Mouse (Mus musculus): ENCODE data around the gene Sucla2.
A peak's percentile ranks its signal among the peaks of the same experiment; 100 is the strongest.
"Not testable (repeated sequence)": the region's sequence is repeated elsewhere in the genome, so short reads cannot be mapped to it uniquely, and the experiment has no call there.

Sucla2 gene

GRCm38 (mm10) chr14:73509765-73510423, 15.2 kb upstream of the Sucla2 start, which contains the start of gene Med4:
Gene Med4 (plus strand): TSS chr14:73510025.
- DNase-seq (ENCODE audit: low read depth, low spot score), result peak; percentile 94

- no peak for DNase-seq (ENCODE audit: low read depth, low spot score)
These were observed 983 bp upstream of the Sucla2 start for GRCm38 (mm10) chr14:73524136-73524535.

- DNase-seq (ENCODE audit: low read depth, low spot score), result not testable (repeated sequence)
These were observed 3.5 kb downstream of the Sucla2 start for GRCm38 (mm10) chr14:73528661-73529060.

GRCm38 (mm10) chr14:73533755-73534465, 8.8 kb downstream of the Sucla2 start:
- DNase-seq (ENCODE audit: low read depth, low spot score), result no peak

GRCm38 (mm10) chr14:73535641-73536040, 10.5 kb downstream of the Sucla2 start:
- DNase-seq (ENCODE audit: low read depth, low spot score), result no peak

GRCm38 (mm10) chr14:73543781-73544180, 18.7 kb downstream of the Sucla2 start:
- DNase-seq (ENCODE audit: low read depth, low spot score), result no peak

GRCm38 (mm10) chr14:73547034-73547433, 21.9 kb downstream of the Sucla2 start:
- DNase-seq (ENCODE audit: low read depth, low spot score), result no peak

- no peak for DNase-seq (ENCODE audit: low read depth, low spot score)
These were observed 22.9 kb downstream of the Sucla2 start, which contains the start of gene Nudt15 for GRCm38 (mm10) chr14:73548051-73548450. Gene Nudt15 (minus strand): TSS chr14:73548242.

GRCm38 (mm10) chr14:73550291-73550690, 25.2 kb downstream of the Sucla2 start:
- DNase-seq (ENCODE audit: low read depth, low spot score), result no peak

- no peak for DNase-seq (ENCODE audit: low read depth, low spot score)
These were observed 25.6 kb downstream of the Sucla2 start for GRCm38 (mm10) chr14:73550732-73551131.

GRCm38 (mm10) chr14:73551164-73551563, 26.0 kb downstream of the Sucla2 start:
- no peak for DNase-seq (ENCODE audit: low read depth, low spot score)

GRCm38 (mm10) chr14:73552341-73553121, 27.4 kb downstream of the Sucla2 start:
- DNase-seq (ENCODE audit: low read depth, low spot score), result peak; percentile 93

GRCm38 (mm10) chr14:73553122-73553696, 28.1 kb downstream of the Sucla2 start:
- peak; percentile 39 for DNase-seq (ENCODE audit: low read depth, low spot score)

- DNase-seq (ENCODE audit: low read depth, low spot score), result not testable (repeated sequence)
These were observed 44.7 kb downstream of the Sucla2 start for GRCm38 (mm10) chr14:73569831-73570230.

GRCm38 (mm10) chr14:73571143-73571542, 46.0 kb downstream of the Sucla2 start:
- no peak for DNase-seq (ENCODE audit: low read depth, low spot score)

- no peak for DNase-seq (ENCODE audit: low read depth, low spot score)
These were observed 48.9 kb downstream of the Sucla2 start for GRCm38 (mm10) chr14:73574053-73574452.

- DNase-seq (ENCODE audit: low read depth, low spot score), result no peak
These were observed 51.2 kb downstream of the Sucla2 start for GRCm38 (mm10) chr14:73576336-73576735.

GRCm38 (mm10) chr14:73588080-73588479, 63.0 kb downstream of the Sucla2 start:
- peak; percentile 22 for DNase-seq (ENCODE audit: low read depth, low spot score)

- DNase-seq (ENCODE audit: low read depth, low spot score), result no peak
These were observed 67.0 kb downstream of the Sucla2 start for GRCm38 (mm10) chr14:73592166-73592565.

GRCm38 (mm10) chr14:73599720-73600119, 74.6 kb downstream of the Sucla2 start:
- DNase-seq (ENCODE audit: low read depth, low spot score), result no peak

GRCm38 (mm10) chr14:73607732-73608131, 82.6 kb downstream of the Sucla2 start:
- no peak for DNase-seq (ENCODE audit: low read depth, low spot score)

Data from A20 (cell line).